Mouse (Mus musculus) bone marrow macrophage, adult 2 months (primary cell): ENCODE data around the gene Syk. TPM values are rescaled to one million over a fixed set of nuclear protein-coding genes. Genes with fewer than 3 reads are reported as not detected.
A peak's percentile ranks its signal among the peaks of the same experiment; 100 is the strongest.

Source experiments
- H3K27ac ChIP-seq: 2 replicates; pipeline ENCODE4 v1.5.1; 2012; ENCODE audit warnings: low read depth, low read length; ENCODE audit not compliant: insufficient read depth
- H3K4me1 ChIP-seq: 2 replicates; pipeline ENCODE4 v1.6.1; 2012; ENCODE audit warnings: low read length; ENCODE audit not compliant: control insufficient read depth, insufficient read depth
- H3K4me3 ChIP-seq: 2 replicates; pipeline ENCODE4 v1.5.1; 2012; ENCODE audit warnings: mild to moderate bottlenecking, low read length, moderate library complexity; ENCODE audit not compliant: insufficient read depth
- CTCF ChIP-seq: IDR thresholded peaks from 2 replicates; pipeline ENCODE4 v1.5.1; 2012; ENCODE audit warnings: low read depth, mild to moderate bottlenecking, low read length, moderate library complexity
- POLR2A ChIP-seq: IDR thresholded peaks from 2 replicates; pipeline ENCODE4 v1.6.1; 2012; ENCODE audit warnings: mild to moderate bottlenecking, low read depth, low read length, borderline replicate concordance
- polyA plus RNA-seq: library from polyadenylated mRNA; stranded (reverse); fragments of >200 nt; gene quantifications from 2 replicates; pipeline ENCODE4 v1.2.4, GENCODE M21; 2012; ENCODE audit not compliant: missing spikeins, insufficient read depth, insufficient read length

Gene Syk
- polyA plus RNA-seq, result 182 and 184 TPM in 2 replicates

- H3K4me3 ChIP-seq, result peak within 1 kb of the TSS; percentile 88
- H3K27ac ChIP-seq, result peak within 1 kb of the TSS; percentile 96
- H3K4me1 ChIP-seq, result peaks cover 39% of the 10 kb centered on the region
- no peak; the same call in 1 of the 2 replicates for TF ChIP-seq POLR2A
- no peak for TF ChIP-seq CTCF
These were observed at the start of gene Syk for GRCm38 (mm10) chr13:52582878-52583661. Gene Syk (plus strand): TSS chr13:52583173.

DNA sequence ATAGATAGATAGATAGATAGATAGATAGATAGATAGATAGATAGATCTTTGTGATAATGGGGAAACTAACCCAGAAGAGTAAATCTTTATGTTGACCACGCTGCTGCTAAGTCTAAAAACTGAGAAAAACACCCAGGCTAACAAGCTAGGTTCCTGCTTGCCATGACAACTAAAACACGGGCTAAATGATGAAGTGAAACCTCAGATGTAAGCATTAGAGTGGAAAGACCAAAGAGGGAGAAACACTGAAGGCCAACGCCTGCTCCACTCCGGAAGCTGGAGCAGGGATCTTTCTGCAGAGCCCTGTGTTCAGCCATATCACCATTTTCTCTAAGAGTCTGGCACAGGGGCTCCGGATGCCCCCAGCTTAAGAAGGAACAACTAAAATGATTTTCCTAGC lies 49.3 kb upstream of the Syk start:
- no peak for TF ChIP-seq CTCF
- TF ChIP-seq POLR2A, result no peak
- H3K4me3 ChIP-seq, result no peak overlapping the region
- peaks cover 6% of the 10 kb centered on the region for H3K4me1 ChIP-seq
- H3K27ac ChIP-seq, result peak overlapping the region; percentile 48; the same call in 1 of the 2 replicates

- Histone ChIP-seq H3K4me1 (peaks cover 6% of the 10 kb centered on the region), H3K4me3 (no peak overlapping the region), H3K27ac (no peak overlapping the region)
- peak; percentile 39; the same call in 1 of the 2 replicates for TF ChIP-seq CTCF
- TF ChIP-seq POLR2A, result no peak
These were observed 47.4 kb upstream of the Syk start for GRCm38 (mm10) chr13:52535542-52535941.

DNA sequence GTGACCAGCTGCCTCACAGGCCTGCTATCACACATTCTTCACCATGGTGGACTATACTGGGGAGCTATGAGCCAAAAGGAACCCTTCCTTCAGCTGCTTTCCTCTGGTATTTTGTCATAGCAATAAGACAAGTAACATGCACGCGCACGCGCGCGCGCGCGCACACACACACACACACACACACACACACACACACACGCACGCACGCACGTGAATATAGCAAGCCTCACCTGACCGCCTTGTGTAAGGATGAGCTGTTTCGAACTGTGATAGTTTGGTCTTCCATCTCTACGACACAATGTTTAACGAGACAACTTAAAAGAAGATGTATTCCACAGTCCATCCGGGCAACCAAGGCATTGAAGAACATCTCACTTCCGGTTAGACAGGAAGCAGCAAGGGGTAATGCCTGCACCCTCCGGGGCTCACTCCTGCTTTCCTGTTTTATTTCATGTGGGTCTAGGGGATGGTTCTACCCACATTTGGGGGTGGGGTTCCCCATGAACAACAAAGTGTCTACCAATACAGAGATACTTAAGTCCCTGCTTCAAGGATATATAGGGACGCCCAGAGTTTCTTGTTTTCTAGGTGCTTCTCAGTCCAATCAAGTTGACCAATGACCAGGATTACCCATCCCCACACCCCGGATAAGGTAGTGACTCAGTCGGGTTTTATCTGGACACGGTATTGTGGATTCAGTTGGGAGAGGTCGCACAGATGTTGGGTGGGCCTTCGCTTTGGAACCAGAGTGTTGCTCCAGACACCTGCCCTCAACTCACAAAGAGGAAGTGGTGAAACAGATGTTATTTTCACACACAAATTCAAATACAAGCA lies 45.0 kb upstream of the Syk start:
- no peak overlapping the region for H3K4me3 ChIP-seq
- no peak overlapping the region for H3K27ac ChIP-seq
- peaks cover 6% of the 10 kb centered on the region for H3K4me1 ChIP-seq
- TF ChIP-seq POLR2A, result no peak
- TF ChIP-seq CTCF, result no peak

- no peak overlapping the region for H3K27ac ChIP-seq
- no peak overlapping the region for H3K4me3 ChIP-seq
- peaks cover 6% of the 10 kb centered on the region for H3K4me1 ChIP-seq
- TF ChIP-seq CTCF, result no peak; the same call in 1 of the 2 replicates
- no peak for TF ChIP-seq POLR2A
These were observed 44.3 kb upstream of the Syk start for GRCm38 (mm10) chr13:52538588-52539116.

GRCm38 (mm10) chr13:52539461-52539860 lies 43.5 kb upstream of the Syk start:
- H3K27ac ChIP-seq, result no peak overlapping the region
- no peak overlapping the region for H3K4me3 ChIP-seq
- TF ChIP-seq POLR2A (no peak), CTCF (no peak)
- no peaks in the 10 kb centered on the region for H3K4me1 ChIP-seq

- TF ChIP-seq POLR2A (no peak), CTCF (no peak)
- Histone ChIP-seq H3K4me3 (no peak overlapping the region), H3K4me1 (no peaks in the 10 kb centered on the region), H3K27ac (no peak overlapping the region)
These were observed 41.5 kb upstream of the Syk start for GRCm38 (mm10) chr13:52541385-52542035.

GRCm38 (mm10) chr13:52542036-52542526 lies 40.9 kb upstream of the Syk start:
- Histone ChIP-seq H3K4me3 (no peak overlapping the region), H3K27ac (no peak overlapping the region), H3K4me1 (no peaks in the 10 kb centered on the region)
- TF ChIP-seq CTCF, result no peak
- TF ChIP-seq POLR2A, result no peak

DNA sequence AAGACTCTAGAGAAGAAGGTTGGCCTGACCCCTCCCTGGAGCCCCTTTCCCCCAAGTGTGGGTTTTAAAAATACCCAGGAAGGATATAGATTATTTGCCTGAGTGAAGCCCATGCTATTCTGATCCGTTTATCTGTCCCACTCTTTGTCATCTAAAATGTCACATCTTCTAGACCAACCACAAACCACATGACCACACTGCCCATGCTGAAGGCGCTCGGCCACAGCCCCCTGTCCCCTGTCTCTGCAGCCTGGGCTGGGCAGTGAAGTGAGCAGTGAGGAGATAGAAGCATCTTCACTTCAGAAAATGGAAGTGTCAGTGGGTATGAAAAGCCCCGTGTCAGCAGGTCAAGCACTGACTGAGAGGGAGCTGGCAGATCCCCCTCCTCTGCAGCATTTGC lies 40.3 kb upstream of the Syk start:
- H3K27ac ChIP-seq, result no peak overlapping the region

More for the DNA sequence above, 40.3 kb upstream of the Syk start:
- TF ChIP-seq CTCF, result no peak
- no peak for TF ChIP-seq POLR2A
- Histone ChIP-seq H3K4me3 (no peak overlapping the region), H3K4me1 (no peaks in the 10 kb centered on the region)
